In the genomic region with DNA sequence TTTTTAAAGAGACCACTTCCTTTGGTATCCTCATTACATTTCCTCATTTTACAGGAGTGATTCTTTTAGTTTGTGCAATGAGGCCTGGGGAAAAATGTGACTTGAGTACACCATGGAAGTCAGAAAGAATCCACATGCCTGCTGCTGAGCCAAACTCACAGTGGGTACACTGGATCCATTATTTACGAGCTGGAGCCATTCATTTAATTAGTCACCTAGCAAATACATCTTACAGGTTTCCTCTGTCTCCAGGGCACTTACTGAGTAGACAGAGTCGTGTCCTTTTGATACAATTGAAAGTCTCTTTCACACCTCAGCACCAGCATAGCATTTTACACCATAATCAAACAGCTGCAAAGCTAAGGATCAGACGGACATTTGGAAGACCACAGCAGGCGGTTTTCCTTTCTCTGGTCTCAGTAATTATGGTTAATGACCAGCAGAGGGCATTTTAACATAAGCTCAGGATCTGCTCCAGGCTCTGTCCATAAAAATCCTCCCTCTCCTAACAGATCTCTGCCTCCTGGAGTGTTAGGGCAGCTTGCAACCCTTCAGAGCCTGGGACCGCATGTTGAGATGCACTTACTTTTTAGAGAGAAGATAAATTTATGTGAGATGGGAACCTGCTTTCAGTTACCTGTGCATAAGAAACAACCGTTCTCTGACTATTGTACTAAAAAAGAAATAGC, we compare ENCODE assay signal across 8 mouse cellular contexts.
DNase-seq lines count a peak whose midpoint lies in the region; ATAC-seq and TF ChIP-seq lines count a peak whose summit lies in the region.
"Not testable (repeated sequence)": the region's sequence is repeated elsewhere in the genome, so short reads cannot be mapped to it uniquely, and the experiment has no call there.

No protein-coding gene starts in this region.

- H3K9ac ChIP-seq in MEL (ENCODE audit: control insufficient read depth, low read depth, low read length, poor library complexity, severe bottlenecking); heart, adult 2 months (ENCODE audit: low read depth, low read length); lung, embryonic 14.5 days; midbrain, embryonic 16.5 days (ENCODE audit: low read depth, low read length): not testable (repeated sequence)

- not testable (repeated sequence) for H3K9me3 ChIP-seq in MEL (replicated peaks; ENCODE audit: insufficient read depth, low read length); lung, embryonic 14.5 days (ENCODE audit: low read depth, low read length); midbrain, embryonic 16.5 days (replicated peaks; ENCODE audit: control insufficient read depth, low read length, poor library complexity, severe bottlenecking)

- ATAC-seq in lung, embryonic 14.5 days (ENCODE audit: insufficient read depth): not testable (repeated sequence)
- peak; percentile 56; the same call in 1 of the 2 replicates for ATAC-seq in midbrain, embryonic 16.5 days

- TF ChIP-seq CTCF in MEL (IDR thresholded peaks at IDR 0.05 in 2 of 3, conservative IDR thresholded peaks at IDR 0.05 in 1 of 3; ENCODE audit: control insufficient read depth in 1 of 3, insufficient read depth in 1 of 3, low read depth in 2 of 3, low read length in 3 of 3, poor library complexity in 1 of 3, severe bottlenecking in 1 of 3); cerebellum, adult 2 months (IDR thresholded peaks at IDR 0.05; ENCODE audit: borderline replicate concordance, insufficient read depth, low read depth, low read length): not testable (repeated sequence)
- peak; percentile 51 for TF ChIP-seq CTCF in heart, adult 2 months (IDR thresholded peaks at IDR 0.05)
- TF ChIP-seq CTCF in lung, embryonic 14.5 days (IDR thresholded peaks at IDR 0.05; ENCODE audit: low read depth): peak; percentile 40

- 18% methylated on average over 5 of the region's 6 CpGs for WGBS in cerebellum, adult 2 months
- WGBS in heart, adult 2 months: 27% methylated on average over 5 of the region's 6 CpGs
- 23% methylated on average over 5 of the region's 6 CpGs for WGBS in lung, embryonic 14.5 days
- 30% methylated on average over 4 of the region's 6 CpGs for WGBS in midbrain, embryonic 16.5 days

- not testable (repeated sequence) for H3K4me1 ChIP-seq in MEL (ENCODE audit: control insufficient read depth in 1 of 2, insufficient read depth in 2 of 2, low read length in 2 of 2); cerebellum, adult 2 months (ENCODE audit: control insufficient read depth, insufficient read depth, low read length); heart, adult 2 months (ENCODE audit: control insufficient read depth, insufficient read depth, low read length); lung, embryonic 14.5 days (ENCODE audit: insufficient read depth); midbrain, embryonic 16.5 days (ENCODE audit: control insufficient read depth, insufficient read depth, low read length)

- not testable (repeated sequence) for TF ChIP-seq EP300 in MEL (IDR thresholded peaks at IDR 0.05; ENCODE audit: low read depth in 1 of 2, low read length in 2 of 2); heart, adult 2 months (IDR thresholded peaks at IDR 0.05; ENCODE audit: insufficient read depth, low read depth, low read length)

- peak; percentile 11 for TF ChIP-seq RAD21 in MEL (IDR thresholded peaks at IDR 0.05; ENCODE audit: low read depth, low read length)

- not testable (repeated sequence) for H3K4me2 ChIP-seq in lung, embryonic 14.5 days; midbrain, embryonic 16.5 days (ENCODE audit: low read length)

- not testable (repeated sequence) for H3K79me2 ChIP-seq in MEL (ENCODE audit: control insufficient read depth, insufficient read depth, low read length, poor library complexity); heart, adult 2 months (replicated peaks; ENCODE audit: control insufficient read depth, insufficient read depth, low read length)

- H3K4me3 ChIP-seq in MEL (ENCODE audit: control insufficient read depth in 1 of 2, insufficient read depth in 1 of 2, low read depth in 2 of 2, low read length in 2 of 2); cerebellum, adult 2 months (replicated peaks; ENCODE audit: insufficient read depth, low read depth, low read length); heart, adult 2 months; lung, embryonic 14.5 days (ENCODE audit: low read depth, low read length); midbrain, embryonic 16.5 days (ENCODE audit: low read depth, low read length): not testable (repeated sequence)

- not testable (repeated sequence) for H3K27ac ChIP-seq in MEL (ENCODE audit: control insufficient read depth, low read depth, low read length); cerebellum, adult 2 months (ENCODE audit: insufficient read depth, low read length); heart, adult 2 months; lung, embryonic 14.5 days (ENCODE audit: low read depth); midbrain, embryonic 16.5 days (ENCODE audit: low read length)

- DNase-seq in MEL (ENCODE audit: low read depth, low spot score); heart, adult 2 months: not testable (repeated sequence)
- peak; percentile 10 to 33 for DNase-seq in cerebellum, adult 2 months
- DNase-seq in embryo, embryonic 9.5 days (ENCODE audit: extremely low spot score): peak; percentile 1
- DNase-seq in kidney, adult 9 months: peak; percentile 9
- peak; percentile 42 for DNase-seq in lung, embryonic 14.5 days
- DNase-seq in telencephalon, adult 2 months (ENCODE audit: low read depth, low spot score): peak; percentile 2

- H3K27me3 ChIP-seq in MEL (ENCODE audit: control insufficient read depth in 1 of 2, insufficient read depth in 2 of 2, low read length in 2 of 2); cerebellum, adult 2 months (ENCODE audit: control insufficient read depth, insufficient read depth, low read length); heart, adult 2 months (ENCODE audit: control insufficient read depth, insufficient read depth, low read length); lung, embryonic 14.5 days (ENCODE audit: insufficient read depth, low read length); midbrain, embryonic 16.5 days (ENCODE audit: control insufficient read depth, insufficient read depth, low read depth, low read length): not testable (repeated sequence)

- intact Hi-C loops in heart, adult 2 months (cut with DNase I): not testable (repeated sequence)

- TF ChIP-seq POLR2A in MEL (IDR thresholded peaks at IDR 0.05; ENCODE audit: control insufficient read depth in 1 of 2, insufficient read depth in 1 of 2, low read depth in 1 of 2, low read length in 2 of 2, poor library complexity in 1 of 2); cerebellum, adult 2 months (IDR thresholded peaks at IDR 0.05; ENCODE audit: borderline replicate concordance, insufficient read depth, low read length); heart, adult 2 months (IDR thresholded peaks at IDR 0.05; ENCODE audit: insufficient read depth, low read depth, low read length): not testable (repeated sequence)

- not testable (repeated sequence) for H3K36me3 ChIP-seq in MEL (ENCODE audit: control insufficient read depth in 1 of 2, insufficient read depth in 2 of 2, low read length in 2 of 2); heart, adult 2 months (ENCODE audit: control insufficient read depth, insufficient read depth, low read length); lung, embryonic 14.5 days (ENCODE audit: insufficient read depth); midbrain, embryonic 16.5 days (ENCODE audit: control insufficient read depth, insufficient read depth, low read length)
